ENCODE assay signal across 15 mouse cellular contexts in genomic region chr17:49157586-49157985, GRCm38 (mm10).
"Had no signal": no experiment of that assay in that cellular context is flagged by ENCODE, and none has a peak within 500 bp of the region (broad histone marks: within the 10 kb centered on the region; RNA-seq: fewer than 3 reads in every experiment).

No protein-coding gene starts in this region.

- ATAC-seq: intestine, embryonic 15.5 days had no signal

- H3K9me3 ChIP-seq: intestine, embryonic 15.5 days; liver, embryonic 13.5 days had no signal

- H3K4me1 ChIP-seq: intestine, embryonic 15.5 days; liver, embryonic 13.5 days had no signal

- H3K9ac ChIP-seq: intestine, embryonic 15.5 days; liver, embryonic 13.5 days had no signal

- H3K36me3 ChIP-seq: intestine, embryonic 15.5 days; liver, embryonic 13.5 days had no signal

- H3K4me2 ChIP-seq: intestine, embryonic 15.5 days; liver, embryonic 13.5 days; midbrain, embryonic 11.5 days had no signal

- DNase-seq: kidney, adult 18-20 months; kidney, adult 9 months; kidney, postnatal 14 days; kidney, postnatal 4 days; liver, embryonic 13.5 days; lung, adult 2 months; lung, postnatal 14 days; lung, postnatal 4 days; midbrain, embryonic 14.5 days; thymus, adult 2 months; thymus, postnatal 14 days; thymus, postnatal 4 days had no signal

- H3K4me3 ChIP-seq: intestine, embryonic 15.5 days; liver, embryonic 13.5 days had no signal

- H3K27me3 ChIP-seq: intestine, embryonic 15.5 days; liver, embryonic 13.5 days had no signal

- H3K27ac ChIP-seq: intestine, embryonic 15.5 days; liver, embryonic 13.5 days; stomach, postnatal 0 days had no signal
